Mouse (Mus musculus): ENCODE results near the gene Vash1. TPM values are rescaled to one million over a fixed set of nuclear protein-coding genes. Genes with fewer than 3 reads are reported as not detected.

Vash1 gene
- polyA plus RNA-seq, 1 experiment from 2014 or later: 10.7 TPM

DNA sequence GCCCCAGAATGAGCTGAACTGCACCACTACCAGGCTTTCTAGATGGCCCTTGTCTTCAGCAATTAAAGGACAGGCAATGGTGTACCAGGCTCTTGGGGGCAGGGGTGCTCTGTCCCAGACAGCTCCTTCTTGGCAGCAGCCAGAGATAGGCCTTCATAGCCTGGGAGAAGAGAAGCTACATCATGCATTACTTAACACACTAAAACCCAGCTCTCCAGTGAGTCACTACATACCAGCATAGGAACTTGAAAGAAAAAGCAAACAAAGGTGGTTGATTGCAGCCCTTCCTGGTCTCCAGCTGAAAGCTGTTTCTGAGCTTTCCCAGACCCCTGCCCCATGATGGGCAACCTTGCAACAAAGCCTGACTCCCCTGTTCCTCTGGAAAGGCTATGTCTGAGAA, 20.0 kb downstream of the Vash1 start:
- H3K27ac ChIP-seq (ENCODE audit: low read depth): no peak overlapping the region
- H3K36me3 ChIP-seq (ENCODE audit: control insufficient read depth, insufficient read depth, low read length): peaks cover 5% of the 10 kb centered on the region; the same call in 1 of the 2 replicates
- DNase-seq (ENCODE audit: low spot score) (no peak), ATAC-seq (replicated peaks; ENCODE audit: low FRiP score, low TSS enrichment, low read depth) (no peak)
- no peaks in the 10 kb centered on the region for H3K27me3 ChIP-seq (replicated peaks; ENCODE audit: control insufficient read depth, insufficient read depth, low read length)
- no peaks in the 10 kb centered on the region for H3K9me3 ChIP-seq (ENCODE audit: control insufficient read depth, low read length)
- no peak overlapping the region for H3K4me2 ChIP-seq (ENCODE audit: low read length)
- H3K4me3 ChIP-seq (ENCODE audit: low read depth, low read length): no peak overlapping the region
- peaks cover 5% of the 10 kb centered on the region for H3K4me1 ChIP-seq (replicated peaks; ENCODE audit: control insufficient read depth, insufficient read depth, low read length)
- H3K9ac ChIP-seq (ENCODE audit: low read length): no peak overlapping the region

- DNase-seq (ENCODE audit: low spot score): no peak
- H3K4me2 ChIP-seq (ENCODE audit: low read length): no peak overlapping the region
- WGBS: 29% methylated on average over 19 of the region's 19 CpGs
Measured at GRCm38 (mm10) chr12:86699965-86700926, 21.7 kb downstream of the Vash1 start.

GRCm38 (mm10) chr12:86700927-86701310, 22.4 kb downstream of the Vash1 start:
- Histone ChIP-seq H3K4me3 (ENCODE audit: low read depth, low read length) (no peak overlapping the region), H3K4me2 (ENCODE audit: low read length) (no peak overlapping the region), H3K9ac (ENCODE audit: low read length) (no peak overlapping the region), H3K36me3 (ENCODE audit: control insufficient read depth, insufficient read depth, low read length) (peaks cover 5% of the 10 kb centered on the region; the same call in 1 of the 2 replicates), H3K27me3 (replicated peaks; ENCODE audit: control insufficient read depth, insufficient read depth, low read length) (no peaks in the 10 kb centered on the region), H3K4me1 (replicated peaks; ENCODE audit: control insufficient read depth, insufficient read depth, low read length) (peaks cover 5% of the 10 kb centered on the region), H3K27ac (ENCODE audit: low read depth) (no peak overlapping the region), H3K9me3 (ENCODE audit: control insufficient read depth, low read length) (no peaks in the 10 kb centered on the region)
- 65% methylated on average over 4 of the region's 4 CpGs for WGBS
- ATAC-seq (replicated peaks; ENCODE audit: low FRiP score, low TSS enrichment, low read depth) (no peak), DNase-seq (ENCODE audit: low spot score) (no peak)

More at GRCm38 (mm10) chr12:86699965-86700926, 21.7 kb downstream of the Vash1 start:
- H3K27ac ChIP-seq (ENCODE audit: low read depth): no peak overlapping the region
- H3K27me3 ChIP-seq (replicated peaks; ENCODE audit: control insufficient read depth, insufficient read depth, low read length): no peaks in the 10 kb centered on the region
- 0 out of 2 replicates have a peak overlapping the region, but pooled peaks have one; percentile 8 for H3K9ac ChIP-seq (ENCODE audit: low read length)
- ATAC-seq (replicated peaks; ENCODE audit: low FRiP score, low TSS enrichment, low read depth): no peak
- H3K4me1 ChIP-seq (replicated peaks; ENCODE audit: control insufficient read depth, insufficient read depth, low read length): peaks cover 5% of the 10 kb centered on the region
- no peaks in the 10 kb centered on the region for H3K9me3 ChIP-seq (ENCODE audit: control insufficient read depth, low read length)
- peaks cover 5% of the 10 kb centered on the region; the same call in 1 of the 2 replicates for H3K36me3 ChIP-seq (ENCODE audit: control insufficient read depth, insufficient read depth, low read length)
- H3K4me3 ChIP-seq (ENCODE audit: low read depth, low read length): no peak overlapping the region

DNA sequence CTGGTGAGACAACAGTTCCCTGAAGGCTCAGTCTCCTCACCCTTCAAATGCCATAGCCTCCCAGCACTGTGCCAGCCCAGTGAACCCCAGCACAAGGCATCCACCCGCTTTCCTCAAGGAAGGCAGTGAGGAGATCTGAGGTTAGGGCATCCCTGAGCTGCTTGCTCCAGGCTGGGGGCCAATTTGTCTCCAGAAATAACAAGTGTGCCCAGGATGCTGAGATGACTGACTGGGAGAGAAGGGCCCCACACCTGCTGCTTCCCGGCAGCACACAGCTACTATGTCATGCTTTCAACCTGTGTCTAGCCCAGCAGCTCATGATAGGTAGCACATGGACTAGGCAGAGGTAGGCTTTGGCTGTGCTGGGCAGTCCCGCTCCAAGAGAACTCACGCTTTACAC, 23.0 kb downstream of the Vash1 start:
- H3K4me1 ChIP-seq (replicated peaks; ENCODE audit: control insufficient read depth, insufficient read depth, low read length): peaks cover 5% of the 10 kb centered on the region
- peaks cover 5% of the 10 kb centered on the region; the same call in 1 of the 2 replicates for H3K36me3 ChIP-seq (ENCODE audit: control insufficient read depth, insufficient read depth, low read length)
- DNase-seq (ENCODE audit: low spot score): no peak
- H3K4me3 ChIP-seq (ENCODE audit: low read depth, low read length): no peak overlapping the region
- H3K4me2 ChIP-seq (ENCODE audit: low read length): no peak overlapping the region
- H3K27ac ChIP-seq (ENCODE audit: low read depth): no peak overlapping the region
- H3K9me3 ChIP-seq (ENCODE audit: control insufficient read depth, low read length): no peaks in the 10 kb centered on the region
- no peak overlapping the region for H3K9ac ChIP-seq (ENCODE audit: low read length)
- 94% methylated on average over 4 of the region's 4 CpGs for WGBS
- no peaks in the 10 kb centered on the region for H3K27me3 ChIP-seq (replicated peaks; ENCODE audit: control insufficient read depth, insufficient read depth, low read length)
- ATAC-seq (replicated peaks; ENCODE audit: low FRiP score, low TSS enrichment, low read depth): no peak

DNA sequence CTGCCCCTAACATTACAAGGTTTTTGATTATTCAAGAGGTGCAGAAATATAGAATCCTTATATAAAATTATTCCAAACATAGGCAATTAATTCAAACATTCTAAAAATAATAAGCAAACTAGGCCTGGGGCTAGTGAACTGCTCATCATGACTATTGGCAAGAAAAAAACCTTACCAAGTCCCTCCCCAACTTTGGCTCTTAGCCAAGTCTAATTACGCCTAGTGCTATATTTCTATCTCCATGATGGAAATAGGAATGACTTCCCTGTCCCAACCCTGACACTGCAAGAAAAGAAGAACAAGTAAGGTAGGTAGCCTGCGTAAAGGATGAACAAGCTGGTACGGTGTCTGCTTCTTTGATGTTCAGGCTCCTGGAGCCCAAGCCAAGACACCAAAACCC, 24.2 kb downstream of the Vash1 start:
- H3K27ac ChIP-seq (ENCODE audit: low read depth): no peak overlapping the region
- no peak overlapping the region for H3K9ac ChIP-seq (ENCODE audit: low read length)
- no peak overlapping the region for H3K4me2 ChIP-seq (ENCODE audit: low read length)
- WGBS: 93% methylated on average over 3 of the region's 3 CpGs
- no peak overlapping the region for H3K4me3 ChIP-seq (ENCODE audit: low read depth, low read length)
- H3K9me3 ChIP-seq (ENCODE audit: control insufficient read depth, low read length): no peaks in the 10 kb centered on the region
- ATAC-seq (replicated peaks; ENCODE audit: low FRiP score, low TSS enrichment, low read depth): no peak
- H3K27me3 ChIP-seq (replicated peaks; ENCODE audit: control insufficient read depth, insufficient read depth, low read length): no peaks in the 10 kb centered on the region
- DNase-seq (ENCODE audit: low spot score): no peak
- peaks cover 5% of the 10 kb centered on the region; the same call in 1 of the 2 replicates for H3K36me3 ChIP-seq (ENCODE audit: control insufficient read depth, insufficient read depth, low read length)
- peaks cover 5% of the 10 kb centered on the region for H3K4me1 ChIP-seq (replicated peaks; ENCODE audit: control insufficient read depth, insufficient read depth, low read length)

DNA sequence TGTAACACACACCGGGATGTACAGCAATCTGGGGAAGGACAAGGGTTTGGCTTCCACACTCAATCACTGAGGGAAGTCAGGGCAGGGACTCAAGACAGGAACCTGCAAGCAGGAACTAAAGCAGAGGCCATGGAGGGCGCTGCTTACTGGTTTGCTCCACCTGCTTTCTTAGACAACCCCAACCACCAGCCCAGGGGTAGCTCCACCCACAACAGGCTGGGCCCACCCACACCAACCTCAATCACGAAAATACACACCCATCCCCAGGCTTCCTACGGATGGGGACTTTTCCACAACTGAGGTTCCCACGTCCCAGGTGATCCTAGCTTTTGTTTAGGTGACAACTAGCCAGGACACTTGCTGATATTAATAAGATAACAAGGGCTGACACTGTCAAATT, 27.3 kb downstream of the Vash1 start:
- Histone ChIP-seq H3K27me3 (replicated peaks; ENCODE audit: control insufficient read depth, insufficient read depth, low read length) (no peaks in the 10 kb centered on the region), H3K36me3 (ENCODE audit: control insufficient read depth, insufficient read depth, low read length) (peaks cover 5% of the 10 kb centered on the region; the same call in 1 of the 2 replicates), H3K4me1 (replicated peaks; ENCODE audit: control insufficient read depth, insufficient read depth, low read length) (no peaks in the 10 kb centered on the region), H3K9me3 (ENCODE audit: control insufficient read depth, low read length) (no peaks in the 10 kb centered on the region), H3K27ac (ENCODE audit: low read depth) (no peak overlapping the region), H3K9ac (ENCODE audit: low read length) (no peak overlapping the region), H3K4me3 (ENCODE audit: low read depth, low read length) (no peak overlapping the region), H3K4me2 (ENCODE audit: low read length) (no peak overlapping the region)
- DNase-seq (ENCODE audit: low spot score) (no peak), ATAC-seq (replicated peaks; ENCODE audit: low FRiP score, low TSS enrichment, low read depth) (no peak)
- 80% methylated on average over 5 of the region's 5 CpGs for WGBS

DNA sequence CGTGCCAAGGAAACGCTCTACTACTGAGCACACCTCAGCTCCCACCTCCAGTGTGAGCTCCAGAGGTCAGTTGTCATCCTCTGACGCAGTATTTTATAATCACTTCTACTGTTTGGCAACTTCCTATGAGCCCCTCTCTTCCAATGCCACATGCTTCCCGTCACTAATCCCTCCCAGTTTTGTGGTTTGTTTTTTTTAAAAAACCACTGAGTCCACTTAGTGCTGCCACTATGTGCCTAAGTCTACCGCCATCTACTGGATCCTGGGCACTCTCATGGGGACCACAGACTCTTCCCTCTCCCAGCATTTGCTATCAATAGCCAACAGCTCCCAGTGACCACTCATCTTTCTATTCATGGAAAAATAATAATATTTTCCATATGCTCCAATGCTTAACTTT, 35.5 kb downstream of the Vash1 start:
- ATAC-seq (replicated peaks; ENCODE audit: low FRiP score, low TSS enrichment, low read depth) (no peak), DNase-seq (ENCODE audit: low spot score) (no peak)
- WGBS: 70% methylated on average over 5 of the region's 5 CpGs
- Histone ChIP-seq H3K27me3 (replicated peaks; ENCODE audit: control insufficient read depth, insufficient read depth, low read length) (no peaks in the 10 kb centered on the region), H3K4me3 (ENCODE audit: low read depth, low read length) (no peak overlapping the region), H3K4me2 (ENCODE audit: low read length) (no peak overlapping the region), H3K9ac (ENCODE audit: low read length) (no peak overlapping the region), H3K9me3 (ENCODE audit: control insufficient read depth, low read length) (no peaks in the 10 kb centered on the region), H3K27ac (ENCODE audit: low read depth) (no peak overlapping the region), H3K36me3 (ENCODE audit: control insufficient read depth, insufficient read depth, low read length) (no peaks in the 10 kb centered on the region), H3K4me1 (replicated peaks; ENCODE audit: control insufficient read depth, insufficient read depth, low read length) (no peaks in the 10 kb centered on the region)

DNA sequence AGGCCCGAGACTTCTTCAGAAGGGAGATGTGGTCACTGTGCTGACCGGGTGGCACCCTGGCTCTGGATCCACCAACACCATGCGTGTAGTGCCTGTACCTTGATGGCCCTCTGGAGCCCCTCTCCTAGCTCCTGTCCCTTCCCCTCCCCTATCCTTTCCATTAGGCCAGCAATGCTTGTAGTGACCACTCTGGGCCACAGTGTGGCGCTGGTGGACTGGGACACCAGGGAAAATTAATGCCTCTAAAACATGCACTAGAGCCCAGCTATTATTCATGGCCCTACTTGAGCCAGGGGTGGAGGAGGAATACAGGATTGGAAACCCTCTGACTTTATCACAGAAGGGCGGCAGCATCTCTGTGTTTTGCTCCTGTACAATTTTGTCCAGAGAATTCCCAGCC, 36.9 kb downstream of the Vash1 start:
- no peak overlapping the region for H3K4me2 ChIP-seq (ENCODE audit: low read length)
- H3K36me3 ChIP-seq (ENCODE audit: control insufficient read depth, insufficient read depth, low read length): no peaks in the 10 kb centered on the region
- ATAC-seq (replicated peaks; ENCODE audit: low FRiP score, low TSS enrichment, low read depth) (no peak), DNase-seq (ENCODE audit: low spot score) (peak; percentile 75)
- no peak overlapping the region for H3K9ac ChIP-seq (ENCODE audit: low read length)
- 48% methylated on average over 5 of the region's 5 CpGs for WGBS
- H3K4me3 ChIP-seq (ENCODE audit: low read depth, low read length): no peak overlapping the region
- no peaks in the 10 kb centered on the region for H3K27me3 ChIP-seq (replicated peaks; ENCODE audit: control insufficient read depth, insufficient read depth, low read length)
- no peaks in the 10 kb centered on the region for H3K9me3 ChIP-seq (ENCODE audit: control insufficient read depth, low read length)
- no peak overlapping the region for H3K27ac ChIP-seq (ENCODE audit: low read depth)
- no peaks in the 10 kb centered on the region for H3K4me1 ChIP-seq (replicated peaks; ENCODE audit: control insufficient read depth, insufficient read depth, low read length)

- ATAC-seq (replicated peaks; ENCODE audit: low FRiP score, low TSS enrichment, low read depth) (no peak), DNase-seq (ENCODE audit: low spot score) (no peak)
- no peaks in the 10 kb centered on the region for H3K36me3 ChIP-seq (ENCODE audit: control insufficient read depth, insufficient read depth, low read length)
- no peak overlapping the region for H3K9ac ChIP-seq (ENCODE audit: low read length)
- no peak overlapping the region for H3K27ac ChIP-seq (ENCODE audit: low read depth)
- no peaks in the 10 kb centered on the region for H3K27me3 ChIP-seq (replicated peaks; ENCODE audit: control insufficient read depth, insufficient read depth, low read length)
- no peaks in the 10 kb centered on the region for H3K4me1 ChIP-seq (replicated peaks; ENCODE audit: control insufficient read depth, insufficient read depth, low read length)
- H3K9me3 ChIP-seq (ENCODE audit: control insufficient read depth, low read length): no peaks in the 10 kb centered on the region
- no peak overlapping the region for H3K4me3 ChIP-seq (ENCODE audit: low read depth, low read length)
- 88% methylated on average over 11 of the region's 11 CpGs for WGBS
- no peak overlapping the region for H3K4me2 ChIP-seq (ENCODE audit: low read length)
Measured at GRCm38 (mm10) chr12:86716962-86717361, 38.5 kb downstream of the Vash1 start.

All from intestine, embryonic 14.5 days (tissue).